ENCODE assay signal across 8 mouse cellular contexts in genomic region chr17:74528648-74529532, GRCm38 (mm10). TPM values are rescaled to one million over a fixed set of nuclear protein-coding genes. Genes with fewer than 3 reads are reported as not detected.
DNase-seq lines count a peak whose midpoint lies in the region; ATAC-seq and TF ChIP-seq lines count a peak whose summit lies in the region.

No protein-coding gene starts in this region.

- H3K4me3 ChIP-seq in C2C12 (ENCODE audit: insufficient read depth, poor library complexity, severe bottlenecking) = peak overlapping the region; percentile 99

- DNase-seq in heart, adult 8-10 months (ENCODE audit: low spot score) = peak; percentile 16
- no peak for DNase-seq in heart, postnatal 25 days (ENCODE audit: low spot score)
- peak; percentile 75 for DNase-seq in cerebellum, adult 9-11 months
- DNase-seq in gastrocnemius, adult 18-20 months (ENCODE audit: low spot score) = peak; percentile 14
- DNase-seq in kidney, postnatal 4 days = peak; percentile 71 to 73
- peak; percentile 30 to 55 for DNase-seq in thymus, postnatal 10 days (ENCODE audit: low spot score in 2 of 2)

- intact Hi-C loops in heart, postnatal 25 days (cut with DNase I) = loop anchor here (2.0 kb wide), 1 partner anchor 40 kb away; the partner anchor contains the start of gene Yipf4

- no peaks in the 10 kb centered on the region for H3K36me3 ChIP-seq in C2C12 (ENCODE audit: control insufficient read depth, insufficient read depth)

- peak overlapping the region; percentile 92 for H3ac ChIP-seq in C2C12 (ENCODE audit: control insufficient read depth, insufficient read length, low read depth)

- TF ChIP-seq CTCF in C2C12 (IDR thresholded peaks at IDR 0.05; ENCODE audit: control insufficient read depth, insufficient read depth, insufficient read length) = no peak

- H3K27me3 ChIP-seq in C2C12 (ENCODE audit: control insufficient read depth, insufficient read depth, insufficient read length) = no peaks in the 10 kb centered on the region

- H3K79me2 ChIP-seq in C2C12 (ENCODE audit: control insufficient read depth, insufficient read depth) = peaks cover 56% of the 10 kb centered on the region

- ATAC-seq in megakaryocyte-erythroid progenitor cell, adult 5-6 weeks (replicated peaks; ENCODE audit: low FRiP score, low TSS enrichment, poor library complexity, severe bottlenecking) = peak; percentile 9; the same call in 1 of the 2 replicates

- H3K79me3 ChIP-seq in C2C12 (ENCODE audit: low read depth) = peaks cover 53% of the 10 kb centered on the region

TF ChIP-seq in C2C12, 6 proteins besides CTCF, POLR2A, EP300 and RAD21:
- TF ChIP-seq MAX (IDR thresholded peaks at IDR 0.05) = no peak
- TF ChIP-seq FOSL1 (IDR thresholded peaks at IDR 0.05; ENCODE audit: insufficient read depth, low read length, poor library complexity, severe bottlenecking) = no peak
- TF ChIP-seq MYOD1 (IDR thresholded peaks at IDR 0.05; ENCODE audit: control insufficient read depth, insufficient read length, low read depth) = no peak
- no peak for TF ChIP-seq USF1 (IDR thresholded peaks at IDR 0.05; ENCODE audit: low read depth)
- TF ChIP-seq MYOG (IDR thresholded peaks at IDR 0.05; ENCODE audit: control insufficient read depth, extremely low read depth, insufficient read length) = no peak
- no peak for TF ChIP-seq CEBPB (IDR thresholded peaks at IDR 0.05; ENCODE audit: low read depth)

RNA-seq across cellular contexts. Expression of gene Birc6, which starts 0.8 kb away (rescaled TPM):
- total RNA-seq in heart, adult 8-10 months (2022) = 10 to 100 TPM; 61.3 to 75.9 (median 71.3) TPM
- total RNA-seq in heart, postnatal 25 days (2021) = 10 to 100 TPM; 74.5 to 92.1 TPM
- 25.5 TPM for polyA plus RNA-seq in C2C12 (2012; fragmentation: generic; extraction: Trizol)
- total RNA-seq in gastrocnemius, adult 18-20 months (2021) = 10 to 100 TPM; 48.4 to 56.6 TPM
- total RNA-seq in megakaryocyte-erythroid progenitor cell, adult 5-6 weeks (2014; fragmentation: Nextera tagmentation) = 147 and 149 TPM in 2 replicates
- 159 and 167 TPM in 2 replicates for total RNA-seq in megakaryocyte-erythroid progenitor cell, adult 5-6 weeks (2017)

RNA-seq across cellular contexts. Expression of gene Yipf4, which starts 39.6 kb away (rescaled TPM):
- 10 to 100 TPM; 56.1 to 79.1 (median 68.0) TPM for total RNA-seq in heart, adult 8-10 months (2022)
- 10 to 100 TPM; 75.2 to 79.4 TPM for total RNA-seq in heart, postnatal 25 days (2021)
- polyA plus RNA-seq in C2C12 (2012; fragmentation: generic; extraction: Trizol) = 21.6 TPM
- 10 to 100 TPM; 26.3 to 28.4 TPM for total RNA-seq in gastrocnemius, adult 18-20 months (2021)
- total RNA-seq in megakaryocyte-erythroid progenitor cell, adult 5-6 weeks (2014; fragmentation: Nextera tagmentation) = 21.2 and 32.3 TPM in 2 replicates
- total RNA-seq in megakaryocyte-erythroid progenitor cell, adult 5-6 weeks (2017) = 34.1 and 56.6 TPM in 2 replicates
